Mouse (Mus musculus) stomach, embryonic 14.5 days (tissue): Measurements from ENCODE around the gene Arhgap44. TPM values are rescaled to one million over a fixed set of nuclear protein-coding genes. Genes with fewer than 3 reads are reported as not detected.

Experiments
- ATAC-seq: fragments of 200-750 bp; cut with Nextera tagmentation; 2 replicates; pipeline ENCODE4 v1.8.0; 2017; ENCODE audit warnings: low read depth, moderate TSS enrichment; ENCODE audit not compliant: insufficient number of reproducible peaks, insufficient read depth, low FRiP score
- H3K27ac ChIP-seq: fragments of 300-500 bp; sonication (generic); 2 replicates; pipeline ENCODE4 v1.5.1; 2014; ENCODE audit warnings: mild to moderate bottlenecking, low read length, moderate library complexity, mixed read lengths
- H3K27me3 ChIP-seq: fragments of 300-500 bp; sonication (generic); 2 replicates; pipeline ENCODE4 v1.6.1; 2014; ENCODE audit warnings: low read length, control low read depth, mixed read lengths; ENCODE audit not compliant: control insufficient read depth, insufficient read depth
- H3K36me3 ChIP-seq: fragments of 300-500 bp; sonication (generic); 2 replicates; pipeline ENCODE4 v1.6.1; 2014; ENCODE audit warnings: mild to moderate bottlenecking, control low read depth, low read length, moderate library complexity, mixed read lengths; ENCODE audit not compliant: control insufficient read depth, insufficient read depth
- H3K4me1 ChIP-seq: fragments of 300-500 bp; sonication (generic); 2 replicates; pipeline ENCODE4 v1.6.1; 2014; ENCODE audit warnings: low read length, control low read depth, mixed read lengths; ENCODE audit not compliant: control insufficient read depth, insufficient read depth
- H3K4me2 ChIP-seq: fragments of 300-500 bp; sonication (generic); replicated peaks from 2 replicates; pipeline ENCODE4 v1.6.1; 2014; ENCODE audit warnings: low read depth, low read length, control low read depth
- H3K4me3 ChIP-seq: fragments of 300-500 bp; sonication (generic); 2 replicates; pipeline ENCODE4 v1.5.1; 2014; ENCODE audit warnings: low read depth, low read length, control low read depth
- H3K9ac ChIP-seq: fragments of 300-500 bp; sonication (generic); replicated peaks from 2 replicates; pipeline ENCODE4 v1.6.1; 2014; ENCODE audit warnings: low read depth, mild to moderate bottlenecking, control low read depth, low read length, moderate library complexity, mixed read lengths
- H3K9me3 ChIP-seq: fragments of 300-500 bp; sonication (generic); 2 replicates; pipeline ENCODE4 v1.6.1; 2016; ENCODE audit warnings: low read depth, low read length, control low read depth; ENCODE audit not compliant: control insufficient read depth
- WGBS: fragments of 180-500 bp; shearing (Covaris S2); extraction: QIAGEN DNeasy Blood & Tissue Kit; methylation state at CpG from one replicate; pipeline ENCODE4 v1.1.7; 2014; 5-methylcytosine and 5-hydroxymethylcytosine counted together
- polyA plus RNA-seq: library from polyadenylated mRNA; unstranded; fragments of >200 nt; fragmentation: Nextera tagmentation; extraction: Ambion mirVana; gene quantifications from 2 replicates; pipeline ENCODE4 v1.2.1, GENCODE M21; 2014

Gene Arhgap44
- polyA plus RNA-seq, 1 experiment from 2014 or later, result 9.1 TPM

- WGBS, result 74% methylated on average over 12 of the region's 12 CpGs
- Histone ChIP-seq H3K4me3 (no peak overlapping the region), H3K36me3 (no peaks in the 10 kb centered on the region; the same call in 1 of the 2 replicates), H3K4me1 (no peaks in the 10 kb centered on the region), H3K4me2 (no peak overlapping the region), H3K27me3 (no peaks in the 10 kb centered on the region), H3K27ac (no peak overlapping the region), H3K9ac (no peak overlapping the region), H3K9me3 (no peaks in the 10 kb centered on the region)
- ATAC-seq, result no peak
Measured at GRCm38 (mm10) chr11:65186974-65187373, 24.2 kb upstream of the Arhgap44 start.

- Histone ChIP-seq H3K9me3 (no peaks in the 10 kb centered on the region), H3K4me1 (no peaks in the 10 kb centered on the region), H3K4me3 (no peak overlapping the region), H3K27ac (no peak overlapping the region), H3K4me2 (no peak overlapping the region), H3K27me3 (no peaks in the 10 kb centered on the region), H3K36me3 (no peaks in the 10 kb centered on the region; the same call in 1 of the 2 replicates), H3K9ac (no peak overlapping the region)
- ATAC-seq, result no peak
- 89% methylated on average over 1 of the region's 1 CpGs for WGBS
Measured at GRCm38 (mm10) chr11:65185114-65185513, 22.4 kb upstream of the Arhgap44 start.

GRCm38 (mm10) chr11:65170121-65170750 is 7.5 kb upstream of the Arhgap44 start:
- ATAC-seq, result no peak

GRCm38 (mm10) chr11:65161881-65162766 is 637 bp downstream of the Arhgap44 start:
- Histone ChIP-seq H3K36me3 (no peaks in the 10 kb centered on the region), H3K9me3 (no peaks in the 10 kb centered on the region), H3K27me3 (no peaks in the 10 kb centered on the region), H3K4me1 (peaks cover 4% of the 10 kb centered on the region; the same call in 1 of the 2 replicates), H3K4me2 (peak overlapping the region; percentile 97), H3K4me3 (peak overlapping the region; percentile 85), H3K9ac (peak overlapping the region; percentile 65), H3K27ac (no peak overlapping the region)
- peak; percentile 79; the same call in 1 of the 2 replicates for ATAC-seq
- 2% methylated on average over 49 of the region's 49 CpGs for WGBS

More at GRCm38 (mm10) chr11:65170121-65170750, 7.5 kb upstream of the Arhgap44 start:
- Histone ChIP-seq H3K36me3 (no peaks in the 10 kb centered on the region), H3K4me3 (no peak overlapping the region), H3K4me1 (no peaks in the 10 kb centered on the region), H3K27ac (no peak overlapping the region), H3K4me2 (no peak overlapping the region), H3K27me3 (no peaks in the 10 kb centered on the region), H3K9ac (no peak overlapping the region), H3K9me3 (no peaks in the 10 kb centered on the region)
- WGBS, result 82% methylated on average over 4 of the region's 4 CpGs

GRCm38 (mm10) chr11:65160991-65161880 is 1.5 kb downstream of the Arhgap44 start:
- peak overlapping the region; percentile 85; the same call in 1 of the 2 replicates for H3K4me3 ChIP-seq
- H3K9ac ChIP-seq, result no peak overlapping the region
- ATAC-seq, result no peak
- H3K27ac ChIP-seq, result no peak overlapping the region
- WGBS, result 53% methylated on average over 7 of the region's 7 CpGs
- peaks cover 4% of the 10 kb centered on the region; the same call in 1 of the 2 replicates for H3K4me1 ChIP-seq
- no peaks in the 10 kb centered on the region for H3K27me3 ChIP-seq
- H3K4me2 ChIP-seq, result peak overlapping the region; percentile 97
- H3K9me3 ChIP-seq, result no peaks in the 10 kb centered on the region
- no peaks in the 10 kb centered on the region for H3K36me3 ChIP-seq

GRCm38 (mm10) chr11:65159791-65160190 is 3.0 kb downstream of the Arhgap44 start, which contains the start of gene 1700086D15Rik:
TSS of gene 1700086D15Rik (minus strand) at chr11:65159891.
- 88% methylated on average over 5 of the region's 5 CpGs for WGBS
- Histone ChIP-seq H3K27ac (no peak within 1 kb of the TSS), H3K9ac (no peak within 1 kb of the TSS), H3K27me3 (no peaks in the 10 kb centered on the region), H3K4me1 (peaks cover 4% of the 10 kb centered on the region; the same call in 1 of the 2 replicates), H3K36me3 (no peaks in the 10 kb centered on the region), H3K9me3 (no peaks in the 10 kb centered on the region), H3K4me2 (no peak within 1 kb of the TSS), H3K4me3 (no peak within 1 kb of the TSS)
- no peak for ATAC-seq

- no peak overlapping the region for H3K9ac ChIP-seq
- peaks cover 4% of the 10 kb centered on the region; the same call in 1 of the 2 replicates for H3K4me1 ChIP-seq
- no peak overlapping the region for H3K4me3 ChIP-seq
- H3K4me2 ChIP-seq, result no peak overlapping the region
- ATAC-seq, result no peak
- H3K27ac ChIP-seq, result no peak overlapping the region
- WGBS, result 90% methylated on average over 5 of the region's 5 CpGs
- no peaks in the 10 kb centered on the region for H3K27me3 ChIP-seq
- no peaks in the 10 kb centered on the region for H3K36me3 ChIP-seq
- H3K9me3 ChIP-seq, result no peaks in the 10 kb centered on the region
Measured at GRCm38 (mm10) chr11:65158658-65158990, 4.1 kb downstream of the Arhgap44 start.
